Mouse (Mus musculus) MEL (cell line): ENCODE measurements around the gene Ccdc171. TPM values are rescaled to one million over a fixed set of nuclear protein-coding genes. Genes with fewer than 3 reads are reported as not detected.

Source experiments
- DNase-seq: peaks from one replicate; pipeline ENCODE4 v3.0.0; 2011; ENCODE audit warnings: low read depth, low spot score
- H3K27ac ChIP-seq: 2 replicates; pipeline ENCODE4 v1.5.1; 2012; ENCODE audit warnings: low read depth, mild to moderate bottlenecking, control low read depth, low read length, moderate library complexity; ENCODE audit not compliant: control insufficient read depth
- H3K27me3 ChIP-seq, 2 experiments: fragments of 150-350 bp in 1 of 2; sonication (generic) in 1 of 2; 2 replicates each; pipeline ENCODE4 v1.6.1; 2012; ENCODE audit warnings: low read length in 2 of 2, mild to moderate bottlenecking in 2 of 2, improper control_type of control experiment in 1 of 2, moderate library complexity in 1 of 2; ENCODE audit not compliant: insufficient read depth in 2 of 2, control insufficient read depth in 1 of 2
- H3K36me3 ChIP-seq, 2 experiments: 2 replicates each; pipeline ENCODE4 v1.6.1; 2012 to 2014; ENCODE audit warnings: low read length in 2 of 2, improper control_type of control experiment in 1 of 2, inconsistent platforms in 1 of 2, mild to moderate bottlenecking in 1 of 2; ENCODE audit not compliant: insufficient read depth in 2 of 2, control insufficient read depth in 1 of 2
- H3K4me1 ChIP-seq, 2 experiments: fragments of 150-350 bp in 1 of 2; sonication (generic) in 1 of 2; 2 replicates each; pipeline ENCODE4 v1.6.1; 2012; ENCODE audit warnings: low read length in 2 of 2, improper control_type of control experiment in 1 of 2, mild to moderate bottlenecking in 1 of 2; ENCODE audit not compliant: insufficient read depth in 2 of 2, control insufficient read depth in 1 of 2
- H3K4me3 ChIP-seq, 2 experiments: fragments of 150-350 bp in 1 of 2; sonication (generic) in 1 of 2; 2 replicates each; pipeline ENCODE4 v1.5.1; 2012; ENCODE audit warnings: low read depth in 2 of 2, low read length in 2 of 2, mild to moderate bottlenecking in 2 of 2, moderate library complexity in 2 of 2, control low read depth in 1 of 2, improper control_type of control experiment in 1 of 2; ENCODE audit not compliant: control insufficient read depth in 1 of 2, insufficient read depth in 1 of 2
- H3K79me2 ChIP-seq: 2 replicates; pipeline ENCODE4 v1.6.1; 2012; ENCODE audit warnings: mild to moderate bottlenecking, low read length, moderate library complexity; ENCODE audit not compliant: control insufficient read depth, poor library complexity, insufficient read depth
- H3K9ac ChIP-seq: 2 replicates; pipeline ENCODE4 v1.6.1; 2012; ENCODE audit warnings: low read depth, mild to moderate bottlenecking, control low read depth, low read length, moderate library complexity; ENCODE audit not compliant: control insufficient read depth, poor library complexity, severe bottlenecking
- H3K9me3 ChIP-seq: fragments of 150-350 bp; sonication (generic); replicated peaks from 2 replicates; pipeline ENCODE4 v1.6.1; 2012; ENCODE audit warnings: mild to moderate bottlenecking, low read length, improper control_type of control experiment, moderate library complexity; ENCODE audit not compliant: insufficient read depth
- BHLHE40 ChIP-seq: IDR thresholded peaks from 2 replicates; pipeline ENCODE4 v1.6.1; 2012; ENCODE audit warnings: low read depth, mild to moderate bottlenecking, inconsistent platforms, low read length, improper control_type of control experiment, borderline replicate concordance
- CHD2 ChIP-seq: IDR thresholded peaks from 2 replicates; pipeline ENCODE4 v1.6.1; 2011; ENCODE audit warnings: low read length, improper control_type of control experiment
- CTCF ChIP-seq, 3 experiments: IDR thresholded peaks in 2 of 3; conservative IDR thresholded peaks in 1 of 3; 2 replicates each; pipeline ENCODE4 v1.5.1; 2011 to 2012; ENCODE audit warnings: low read length in 3 of 3, low read depth in 2 of 3, mild to moderate bottlenecking in 2 of 3, improper control_type of control experiment in 1 of 3, inconsistent platforms in 1 of 3, mixed read lengths in 1 of 3, moderate library complexity in 1 of 3; ENCODE audit not compliant: control insufficient read depth in 1 of 3, insufficient read depth in 1 of 3, poor library complexity in 1 of 3, severe bottlenecking in 1 of 3
- ELF1 ChIP-seq: IDR thresholded peaks from 2 replicates; pipeline ENCODE4 v1.6.1; 2014; ENCODE audit warnings: low read depth, mild to moderate bottlenecking, inconsistent platforms, low read length, improper control_type of control experiment, moderate library complexity
- EP300 ChIP-seq, 2 experiments: IDR thresholded peaks; 2 replicates each; pipeline ENCODE4 v1.6.1; 2011; ENCODE audit warnings: improper control_type of control experiment in 2 of 2, low read length in 2 of 2, low read depth in 1 of 2, mild to moderate bottlenecking in 1 of 2
- JUND ChIP-seq: IDR thresholded peaks from 2 replicates; pipeline ENCODE4 v1.6.1; 2011; ENCODE audit warnings: low read depth, mild to moderate bottlenecking, improper control_type of control experiment, low read length
- MAX ChIP-seq: IDR thresholded peaks from 2 replicates; pipeline ENCODE4 v1.6.1; 2011; ENCODE audit warnings: low read length, improper control_type of control experiment
- MAZ ChIP-seq: IDR thresholded peaks from 2 replicates; pipeline ENCODE4 v1.6.1; 2012; ENCODE audit warnings: low read depth, mild to moderate bottlenecking, inconsistent platforms, low read length, improper control_type of control experiment
- MXI1 ChIP-seq: IDR thresholded peaks from 2 replicates; pipeline ENCODE4 v1.6.1; 2011; ENCODE audit warnings: mild to moderate bottlenecking, low read depth, low read length, improper control_type of control experiment
- MYB ChIP-seq: IDR thresholded peaks from 2 replicates; pipeline ENCODE4 v1.6.1; 2011; ENCODE audit warnings: mild to moderate bottlenecking, low read depth, low read length, improper control_type of control experiment
- NELFE ChIP-seq: IDR thresholded peaks from 2 replicates; pipeline ENCODE4 v1.6.1; 2011; ENCODE audit warnings: low read depth, low read length, improper control_type of control experiment
- RAD21 ChIP-seq: IDR thresholded peaks from 2 replicates; pipeline ENCODE4 v1.6.1; 2011; ENCODE audit warnings: mild to moderate bottlenecking, low read depth, low read length, improper control_type of control experiment
- RCOR1 ChIP-seq: IDR thresholded peaks from 2 replicates; pipeline ENCODE4 v1.6.1; 2012; ENCODE audit warnings: low read depth, mild to moderate bottlenecking, inconsistent platforms, low read length, improper control_type of control experiment
- SIN3A ChIP-seq: IDR thresholded peaks from 2 replicates; pipeline ENCODE4 v1.6.1; 2012; ENCODE audit warnings: low read length, improper control_type of control experiment, inconsistent platforms
- SMC3 ChIP-seq: IDR thresholded peaks from 2 replicates; pipeline ENCODE4 v1.6.1; 2011; ENCODE audit warnings: low read depth, low read length, improper control_type of control experiment
- TAL1 ChIP-seq: IDR thresholded peaks from 2 replicates; pipeline ENCODE4 v1.6.1; 2012; ENCODE audit warnings: mild to moderate bottlenecking, inconsistent platforms, low read length, moderate library complexity, mixed read lengths
- TBP ChIP-seq: IDR thresholded peaks from 2 replicates; pipeline ENCODE4 v1.8.0; 2011; ENCODE audit warnings: low read depth, low read length, improper control_type of control experiment
- TCF12 ChIP-seq: IDR thresholded peaks from 2 replicates; pipeline ENCODE4 v1.6.1; 2014; ENCODE audit warnings: low read depth, mild to moderate bottlenecking, inconsistent platforms, low read length, improper control_type of control experiment, moderate library complexity
- UBTF ChIP-seq: IDR thresholded peaks from 2 replicates; pipeline ENCODE4 v1.6.1; 2012; ENCODE audit warnings: low read depth, mild to moderate bottlenecking, inconsistent platforms, low read length, improper control_type of control experiment, moderate library complexity, borderline replicate concordance; ENCODE audit not compliant: insufficient read depth
- USF2 ChIP-seq, 2 experiments: IDR thresholded peaks; 2 replicates each; pipeline ENCODE4 v1.6.1; 2011 to 2012; ENCODE audit warnings: improper control_type of control experiment in 2 of 2, low read length in 2 of 2, borderline replicate concordance in 1 of 2, inconsistent platforms in 1 of 2, low read depth in 1 of 2, mild to moderate bottlenecking in 1 of 2; ENCODE audit not compliant: insufficient read depth in 1 of 2
- ZC3H11A ChIP-seq: IDR thresholded peaks from 2 replicates; pipeline ENCODE4 v1.6.1; 2012; ENCODE audit warnings: low read depth, mild to moderate bottlenecking, inconsistent platforms, low read length, improper control_type of control experiment
- ZNF384 ChIP-seq: IDR thresholded peaks from 2 replicates; pipeline ENCODE4 v1.6.1; 2012; ENCODE audit warnings: low read depth, mild to moderate bottlenecking, inconsistent platforms, low read length, improper control_type of control experiment
- polyA plus RNA-seq, 2 experiments: library from polyadenylated mRNA; stranded (reverse) in 1 of 2; unstranded in 1 of 2; fragments of >175 nt in 1 of 2; fragments of >200 nt in 1 of 2; gene quantifications; 2 replicates each; pipeline versions ENCODE4 v1.2.1 to v1.2.4; 2012; ENCODE audit warnings: low replicate concordance in 2 of 2, low read depth in 1 of 2; ENCODE audit not compliant: insufficient read length in 2 of 2, insufficient read depth in 1 of 2, missing spikeins in 1 of 2
- total RNA-seq: library from RNA; depleted of rRNA; stranded (reverse); fragments of 300-350 nt; gene quantifications from 2 replicates; pipeline ENCODE4 v1.2.3, GENCODE M21; 2012

Ccdc171 gene
- total and polyA plus RNA-seq, 3 experiments, result 1.6 to 1.8 TPM; not detected in 1

DNA sequence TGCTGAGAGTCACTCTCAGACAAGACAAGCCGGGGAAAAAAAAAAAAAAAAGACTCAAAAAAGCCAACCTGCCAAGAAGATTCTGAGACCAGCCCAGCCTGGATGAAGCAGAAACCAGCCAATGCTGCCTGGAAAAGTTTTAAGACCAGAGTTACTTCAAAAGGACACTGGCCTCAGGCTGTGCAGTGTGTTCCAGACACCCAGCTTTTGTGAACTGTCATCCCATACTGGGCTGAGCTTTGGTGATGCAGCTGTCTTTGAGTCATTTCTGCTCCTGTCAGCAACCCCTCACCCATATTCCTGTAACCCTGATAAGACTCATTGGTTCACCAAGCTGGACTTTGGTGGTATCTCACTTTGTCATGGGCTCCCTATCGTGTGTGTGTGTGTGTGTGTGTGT is 12.7 kb upstream of the Ccdc171 start:
- Histone ChIP-seq H3K4me3 (no peak overlapping the region), H3K4me1 (peaks cover 0 to 5% of the 10 kb centered on the region in 2 experiments; a peak in 2 of 4 replicates), H3K9me3 (no peaks in the 10 kb centered on the region), H3K27ac (no peak overlapping the region), H3K9ac (no peak overlapping the region), H3K27me3 (no peaks in the 10 kb centered on the region), H3K79me2 (no peaks in the 10 kb centered on the region), H3K36me3 (peaks cover 0 to 4% of the 10 kb centered on the region in 2 experiments; a peak in 2 of 4 replicates)
- no peak for TF ChIP-seq EP300 (IDR thresholded peaks at IDR 0.05; ENCODE audit: low read depth in 1 of 2, low read length in 2 of 2)
- TF ChIP-seq RAD21, result no peak
- no peak for TF ChIP-seq MXI1
- TF ChIP-seq NELFE, result no peak
- no peak for DNase-seq

GRCm38 (mm10) chr4:83514183-83514582 is 11.2 kb upstream of the Ccdc171 start:
- Histone ChIP-seq H3K36me3 (peaks cover 0 to 6% of the 10 kb centered on the region in 2 experiments; a peak in 2 of 4 replicates), H3K9me3 (no peaks in the 10 kb centered on the region), H3K27ac (no peak overlapping the region), H3K27me3 (no peaks in the 10 kb centered on the region), H3K4me3 (no peak overlapping the region), H3K9ac (no peak overlapping the region), H3K4me1 (peaks cover 0 to 7% of the 10 kb centered on the region in 2 experiments; a peak in 2 of 4 replicates), H3K79me2 (no peaks in the 10 kb centered on the region)
- TF ChIP-seq RCOR1 (no peak), JUND (no peak), TCF12 (no peak), CHD2 (no peak), MYB (no peak), SIN3A (no peak), MAZ (no peak), MAX (no peak), ZNF384 (no peak)
- no peak for DNase-seq

GRCm38 (mm10) chr4:83514976-83515669 is 10.2 kb upstream of the Ccdc171 start:
- Histone ChIP-seq H3K79me2 (no peaks in the 10 kb centered on the region), H3K9ac (no peak overlapping the region), H3K27ac (no peak overlapping the region)
- DNase-seq, result peak; percentile 31
- TF ChIP-seq MAX, result no peak
- TF ChIP-seq MAZ, result no peak
- TF ChIP-seq ZC3H11A, result no peak
- no peak for TF ChIP-seq UBTF
- no peak for TF ChIP-seq USF2 (IDR thresholded peaks at IDR 0.05; ENCODE audit: borderline replicate concordance in 1 of 2, insufficient read depth in 1 of 2, low read depth in 1 of 2, low read length in 2 of 2)
- no peak for TF ChIP-seq TBP
- TF ChIP-seq TAL1, result no peak
- no peak for TF ChIP-seq BHLHE40
- peak in 2 of 3 experiments; percentile 42 to 49; a peak in 3 of 6 replicates for TF ChIP-seq CTCF (IDR thresholded peaks at IDR 0.05 in 2 of 3, conservative IDR thresholded peaks at IDR 0.05 in 1 of 3; ENCODE audit: control insufficient read depth in 1 of 3, insufficient read depth in 1 of 3, low read depth in 2 of 3, low read length in 3 of 3, poor library complexity in 1 of 3, severe bottlenecking in 1 of 3)
- no peak for TF ChIP-seq CHD2
- TF ChIP-seq RAD21, result peak; percentile 42
- TF ChIP-seq ELF1, result no peak
- TF ChIP-seq SMC3, result peak; percentile 43
- TF ChIP-seq, all 39 proteins: peak for 3
- Histone ChIP-seq H3K4me1 (peaks cover 0 to 7% of the 10 kb centered on the region in 2 experiments; a peak in 3 of 4 replicates), H3K4me3 (no peak overlapping the region), H3K9me3 (no peaks in the 10 kb centered on the region), H3K36me3 (peaks cover 0 to 12% of the 10 kb centered on the region in 2 experiments; a peak in 2 of 4 replicates), H3K27me3 (no peaks in the 10 kb centered on the region)
